Mouse (Mus musculus): Measurements from ENCODE around the gene Rcc2. TPM values are rescaled to one million over a fixed set of nuclear protein-coding genes. Genes with fewer than 3 reads are reported as not detected.

Rcc2 gene
- polyA plus RNA-seq, 1 experiment from 2014 or later = 17.0 TPM

GRCm38 (mm10) chr4:140713480-140714365, 13.4 kb downstream of the Rcc2 start:
- Histone ChIP-seq H3K4me2 (replicated peaks; ENCODE audit: low read depth, low read length) (no peak overlapping the region), H3K9ac (replicated peaks; ENCODE audit: low read depth) (no peak overlapping the region), H3K4me1 (ENCODE audit: insufficient read depth, low read depth, low read length) (peaks cover 5% of the 10 kb centered on the region; the same call in 1 of the 2 replicates), H3K27me3 (replicated peaks; ENCODE audit: insufficient read depth, low read length) (no peaks in the 10 kb centered on the region), H3K4me3 (ENCODE audit: low read depth, low read length) (no peak overlapping the region), H3K36me3 (ENCODE audit: insufficient read depth, low read length) (peaks cover 36% of the 10 kb centered on the region), H3K27ac (ENCODE audit: low read length) (peak overlapping the region; percentile 59), H3K9me3 (ENCODE audit: low read length) (no peaks in the 10 kb centered on the region)
- DNase-seq (ENCODE audit: low spot score) = peak; percentile 97
- 28% methylated on average over 29 of the region's 29 CpGs for whole genome bisulfite sequencing
- ATAC-seq = peak; percentile 91
- TF ChIP-seq EP300 (IDR thresholded peaks at IDR 0.05) (no peak), CTCF (IDR thresholded peaks at IDR 0.05) (peak; percentile 98)

GRCm38 (mm10) chr4:140714586-140714985, 14.2 kb downstream of the Rcc2 start:
- TF ChIP-seq CTCF (IDR thresholded peaks at IDR 0.05) = no peak
- TF ChIP-seq EP300 (IDR thresholded peaks at IDR 0.05) = no peak
- H3K4me2 ChIP-seq (replicated peaks; ENCODE audit: low read depth, low read length) = no peak overlapping the region
- H3K27me3 ChIP-seq (replicated peaks; ENCODE audit: insufficient read depth, low read length) = no peaks in the 10 kb centered on the region
- ATAC-seq (no peak), DNase-seq (ENCODE audit: low spot score) (no peak)
- H3K36me3 ChIP-seq (ENCODE audit: insufficient read depth, low read length) = peaks cover 36% of the 10 kb centered on the region
- H3K4me1 ChIP-seq (ENCODE audit: insufficient read depth, low read depth, low read length) = peaks cover 3% of the 10 kb centered on the region; the same call in 1 of the 2 replicates
- peak overlapping the region; percentile 38; the same call in 1 of the 2 replicates for H3K27ac ChIP-seq (ENCODE audit: low read length)
- no peak overlapping the region for H3K4me3 ChIP-seq (ENCODE audit: low read depth, low read length)
- H3K9me3 ChIP-seq (ENCODE audit: low read length) = no peaks in the 10 kb centered on the region
- 57% methylated on average over 5 of the region's 5 CpGs for WGBS
- H3K9ac ChIP-seq (replicated peaks; ENCODE audit: low read depth) = no peak overlapping the region

- peaks cover 3% of the 10 kb centered on the region; the same call in 1 of the 2 replicates for H3K4me1 ChIP-seq (ENCODE audit: insufficient read depth, low read depth, low read length)
- no peaks in the 10 kb centered on the region for H3K9me3 ChIP-seq (ENCODE audit: low read length)
- no peak for TF ChIP-seq CTCF (IDR thresholded peaks at IDR 0.05)
- TF ChIP-seq EP300 (IDR thresholded peaks at IDR 0.05) = no peak
- 93% methylated on average over 11 of the region's 11 CpGs for WGBS
- no peak overlapping the region for H3K27ac ChIP-seq (ENCODE audit: low read length)
- no peak overlapping the region for H3K4me3 ChIP-seq (ENCODE audit: low read depth, low read length)
- ATAC-seq = no peak
- no peak overlapping the region for H3K9ac ChIP-seq (replicated peaks; ENCODE audit: low read depth)
- H3K4me2 ChIP-seq (replicated peaks; ENCODE audit: low read depth, low read length) = no peak overlapping the region
- H3K27me3 ChIP-seq (replicated peaks; ENCODE audit: insufficient read depth, low read length) = no peaks in the 10 kb centered on the region
- no peak for DNase-seq (ENCODE audit: low spot score)
- H3K36me3 ChIP-seq (ENCODE audit: insufficient read depth, low read length) = peaks cover 44% of the 10 kb centered on the region
Observed at GRCm38 (mm10) chr4:140716994-140717393, 16.7 kb downstream of the Rcc2 start.

GRCm38 (mm10) chr4:140718436-140718835, 18.1 kb downstream of the Rcc2 start:
- Histone ChIP-seq H3K36me3 (ENCODE audit: insufficient read depth, low read length) (peaks cover 44% of the 10 kb centered on the region), H3K27ac (ENCODE audit: low read length) (no peak overlapping the region), H3K4me2 (replicated peaks; ENCODE audit: low read depth, low read length) (no peak overlapping the region), H3K9ac (replicated peaks; ENCODE audit: low read depth) (no peak overlapping the region), H3K27me3 (replicated peaks; ENCODE audit: insufficient read depth, low read length) (no peaks in the 10 kb centered on the region), H3K4me3 (ENCODE audit: low read depth, low read length) (no peak overlapping the region), H3K9me3 (ENCODE audit: low read length) (no peaks in the 10 kb centered on the region), H3K4me1 (ENCODE audit: insufficient read depth, low read depth, low read length) (peaks cover 3% of the 10 kb centered on the region; the same call in 1 of the 2 replicates)
- ATAC-seq (no peak), DNase-seq (ENCODE audit: low spot score) (no peak)
- 94% methylated on average over 9 of the region's 9 CpGs for WGBS
- TF ChIP-seq EP300 (IDR thresholded peaks at IDR 0.05) = no peak
- TF ChIP-seq CTCF (IDR thresholded peaks at IDR 0.05) = no peak

GRCm38 (mm10) chr4:140720091-140720490, 19.8 kb downstream of the Rcc2 start:
- DNase-seq (ENCODE audit: low spot score) (no peak), ATAC-seq (no peak)
- no peak overlapping the region for H3K9ac ChIP-seq (replicated peaks; ENCODE audit: low read depth)
- no peaks in the 10 kb centered on the region for H3K9me3 ChIP-seq (ENCODE audit: low read length)
- WGBS = 85% methylated on average over 5 of the region's 5 CpGs
- H3K36me3 ChIP-seq (ENCODE audit: insufficient read depth, low read length) = peaks cover 43% of the 10 kb centered on the region
- no peak overlapping the region for H3K27ac ChIP-seq (ENCODE audit: low read length)
- H3K27me3 ChIP-seq (replicated peaks; ENCODE audit: insufficient read depth, low read length) = no peaks in the 10 kb centered on the region
- no peak overlapping the region for H3K4me2 ChIP-seq (replicated peaks; ENCODE audit: low read depth, low read length)
- no peak for TF ChIP-seq EP300 (IDR thresholded peaks at IDR 0.05)
- TF ChIP-seq CTCF (IDR thresholded peaks at IDR 0.05) = no peak
- no peaks in the 10 kb centered on the region for H3K4me1 ChIP-seq (ENCODE audit: insufficient read depth, low read depth, low read length)
- H3K4me3 ChIP-seq (ENCODE audit: low read depth, low read length) = no peak overlapping the region

- Histone ChIP-seq H3K36me3 (ENCODE audit: insufficient read depth, low read length) (peaks cover 24% of the 10 kb centered on the region), H3K9ac (replicated peaks; ENCODE audit: low read depth) (no peak overlapping the region), H3K4me3 (ENCODE audit: low read depth, low read length) (no peak overlapping the region), H3K4me2 (replicated peaks; ENCODE audit: low read depth, low read length) (no peak overlapping the region), H3K4me1 (ENCODE audit: insufficient read depth, low read depth, low read length) (no peaks in the 10 kb centered on the region), H3K9me3 (ENCODE audit: low read length) (no peaks in the 10 kb centered on the region), H3K27ac (ENCODE audit: low read length) (no peak overlapping the region), H3K27me3 (replicated peaks; ENCODE audit: insufficient read depth, low read length) (no peaks in the 10 kb centered on the region)
- TF ChIP-seq EP300 (IDR thresholded peaks at IDR 0.05) = no peak
- no peak for TF ChIP-seq CTCF (IDR thresholded peaks at IDR 0.05)
- DNase-seq (ENCODE audit: low spot score) (no peak), ATAC-seq (peak; percentile 24; the same call in 1 of the 2 replicates)
- 63% methylated on average over 20 of the region's 20 CpGs for WGBS
Observed at GRCm38 (mm10) chr4:140721968-140722490, 21.7 kb downstream of the Rcc2 start.
